Mouse (Mus musculus) CH12.LX (cell line): ENCODE data around the gene Rab23. TPM values are rescaled to one million over a fixed set of nuclear protein-coding genes. Genes with fewer than 3 reads are reported as not detected.

Experiments used
- DNase-seq: peaks from one replicate; pipeline ENCODE4 v3.0.0-alpha.2; 2013; ENCODE audit errors: extremely low read depth
- H3K27ac ChIP-seq: 2 replicates; pipeline ENCODE4 v1.5.1; 2012; ENCODE audit warnings: low read depth, mild to moderate bottlenecking, control low read depth, moderate library complexity; ENCODE audit not compliant: insufficient read depth
- H3K27me3 ChIP-seq: replicated peaks from 2 replicates; pipeline ENCODE3; 2012; ENCODE audit warnings: inconsistent platforms
- H3K36me3 ChIP-seq, 2 experiments: replicated peaks in 1 of 2; 2 replicates each; pipeline versions ENCODE3 to v1.6.1; 2012; ENCODE audit warnings: inconsistent platforms in 1 of 2, low read length in 1 of 2, mild to moderate bottlenecking in 1 of 2, mixed read lengths in 1 of 2, moderate library complexity in 1 of 2; ENCODE audit not compliant: control insufficient read depth in 1 of 2, insufficient read depth in 1 of 2
- H3K4me1 ChIP-seq, 2 experiments: 2 replicates each; pipeline ENCODE4 v1.6.1; 2012; ENCODE audit warnings: inconsistent platforms in 1 of 2, moderate library complexity in 1 of 2; ENCODE audit not compliant: insufficient read depth in 2 of 2, control insufficient read depth in 1 of 2
- H3K4me2 ChIP-seq: 2 replicates; pipeline ENCODE4 v1.6.1; 2012; ENCODE audit warnings: low read depth, mild to moderate bottlenecking, control low read depth; ENCODE audit not compliant: poor library complexity, insufficient read depth, severe bottlenecking
- H3K4me3 ChIP-seq, 3 experiments: fragments of 150-350 bp in 1 of 3; sonication (generic) in 1 of 3; replicated peaks in 1 of 3; 2 replicates each; pipeline versions ENCODE3 to v1.5.1; 2011 to 2012; ENCODE audit warnings: low read depth in 2 of 3, low read length in 2 of 3, mild to moderate bottlenecking in 2 of 3, moderate library complexity in 2 of 3, control low read depth in 1 of 3, improper control_type of control experiment in 1 of 3, inconsistent platforms in 1 of 3, mixed read lengths in 1 of 3; ENCODE audit not compliant: poor library complexity in 1 of 3
- H3K79me2 ChIP-seq: replicated peaks from 2 replicates; pipeline ENCODE4 v1.6.1; 2012; ENCODE audit warnings: mild to moderate bottlenecking, moderate library complexity; ENCODE audit not compliant: control insufficient read depth, poor library complexity, insufficient read depth, severe bottlenecking; ENCODE audit errors: extremely low read depth
- H3K9ac ChIP-seq: 2 replicates; pipeline ENCODE4 v1.6.1; 2012; ENCODE audit warnings: low read depth, mild to moderate bottlenecking, control low read depth, moderate library complexity; ENCODE audit not compliant: insufficient read depth
- H3K9me3 ChIP-seq: replicated peaks from 2 replicates; pipeline ENCODE3; 2012; ENCODE audit warnings: low read length, inconsistent platforms, mixed read lengths
- BHLHE40 ChIP-seq: IDR thresholded peaks from 2 replicates; pipeline ENCODE4 v1.6.1; 2011; ENCODE audit warnings: mild to moderate bottlenecking, low read depth, low read length, improper control_type of control experiment
- CHD1 ChIP-seq: IDR thresholded peaks from 2 replicates; pipeline ENCODE4 v1.6.1; 2012; ENCODE audit warnings: low read depth, low read length, improper control_type of control experiment, inconsistent platforms
- CTCF ChIP-seq, 2 experiments: IDR thresholded peaks in 1 of 2; conservative IDR thresholded peaks in 1 of 2; 2 replicates each; pipeline ENCODE4 v1.5.1; 2011 to 2012; ENCODE audit warnings: low read depth in 2 of 2, low read length in 2 of 2, improper control_type of control experiment in 1 of 2, inconsistent platforms in 1 of 2, mild to moderate bottlenecking in 1 of 2, moderate library complexity in 1 of 2
- ELF1 ChIP-seq: IDR thresholded peaks from 2 replicates; pipeline ENCODE4 v1.6.1; 2014; ENCODE audit warnings: low read depth, mild to moderate bottlenecking, inconsistent platforms, low read length, improper control_type of control experiment
- EP300 ChIP-seq: IDR thresholded peaks from 2 replicates; pipeline ENCODE4 v1.6.1; 2011; ENCODE audit warnings: low read length, improper control_type of control experiment
- ETS1 ChIP-seq: conservative IDR thresholded peaks from 2 replicates; pipeline ENCODE4 v1.6.1; 2012; ENCODE audit warnings: low read depth, mild to moderate bottlenecking, inconsistent platforms, low read length, improper control_type of control experiment, moderate library complexity
- GABPA ChIP-seq: IDR thresholded peaks from 2 replicates; pipeline ENCODE4 v1.6.1; 2012; ENCODE audit warnings: low read depth, low read length, improper control_type of control experiment, inconsistent platforms; ENCODE audit not compliant: insufficient replicate concordance
- HCFC1 ChIP-seq: IDR thresholded peaks from 2 replicates; pipeline ENCODE4 v1.6.1; 2012; ENCODE audit warnings: low read depth, mild to moderate bottlenecking, inconsistent platforms, low read length, improper control_type of control experiment
- IRF4 ChIP-seq: IDR thresholded peaks from 2 replicates; pipeline ENCODE4 v1.6.1; 2014; ENCODE audit warnings: low read depth, mild to moderate bottlenecking, inconsistent platforms, low read length, improper control_type of control experiment
- JUN ChIP-seq: IDR thresholded peaks from 2 replicates; pipeline ENCODE4 v1.6.1; 2011; ENCODE audit warnings: low read depth, mild to moderate bottlenecking, low read length, improper control_type of control experiment, moderate library complexity; ENCODE audit not compliant: insufficient read depth
- JUND ChIP-seq: conservative IDR thresholded peaks from 2 replicates; pipeline ENCODE4 v1.6.1; 2011; ENCODE audit warnings: low read depth, low read length, improper control_type of control experiment
- MAFK ChIP-seq: IDR thresholded peaks from 2 replicates; pipeline ENCODE4 v1.6.1; 2011; ENCODE audit warnings: low read length, improper control_type of control experiment; ENCODE audit not compliant: insufficient replicate concordance
- MAX ChIP-seq: IDR thresholded peaks from 2 replicates; pipeline ENCODE4 v1.6.1; 2011; ENCODE audit warnings: low read length, improper control_type of control experiment
- MXI1 ChIP-seq: IDR thresholded peaks from 2 replicates; pipeline ENCODE4 v1.6.1; 2011; ENCODE audit warnings: mild to moderate bottlenecking, low read depth, low read length, improper control_type of control experiment
- MYC ChIP-seq: IDR thresholded peaks from 2 replicates; pipeline ENCODE4 v1.6.1; 2011; ENCODE audit warnings: low read depth, mild to moderate bottlenecking, improper control_type of control experiment, low read length
- NRF1 ChIP-seq: IDR thresholded peaks from 2 replicates; pipeline ENCODE4 v1.6.1; 2014; ENCODE audit warnings: low read depth, mild to moderate bottlenecking, inconsistent platforms, low read length, improper control_type of control experiment, moderate library complexity
- PAX5 ChIP-seq: IDR thresholded peaks from 2 replicates; pipeline ENCODE4 v1.6.1; 2012; ENCODE audit warnings: low read length, inconsistent platforms, mixed read lengths
- POLR2A ChIP-seq: IDR thresholded peaks from 2 replicates; pipeline ENCODE4 v1.6.1; 2011; ENCODE audit warnings: low read depth, mild to moderate bottlenecking, improper control_type of control experiment, low read length
- POLR2AphosphoS2 ChIP-seq: IDR thresholded peaks from 2 replicates; pipeline ENCODE4 v1.6.1; 2011; ENCODE audit warnings: low read depth, low read length, improper control_type of control experiment
- RAD21 ChIP-seq: IDR thresholded peaks from 2 replicates; pipeline ENCODE4 v1.6.1; 2011; ENCODE audit warnings: low read depth, mild to moderate bottlenecking, low read length, improper control_type of control experiment, moderate library complexity
- RCOR1 ChIP-seq: conservative IDR thresholded peaks from 2 replicates; pipeline ENCODE4 v1.6.1; 2012; ENCODE audit warnings: low read depth, mild to moderate bottlenecking, inconsistent platforms, low read length, improper control_type of control experiment
- SMC3 ChIP-seq: IDR thresholded peaks from 2 replicates; pipeline ENCODE4 v1.6.1; 2011; ENCODE audit warnings: low read depth, low read length, improper control_type of control experiment
- TBP ChIP-seq: conservative IDR thresholded peaks from 2 replicates; pipeline ENCODE4 v1.6.1; 2011; ENCODE audit warnings: low read depth, low read length, improper control_type of control experiment
- TCF12 ChIP-seq: IDR thresholded peaks from 2 replicates; pipeline ENCODE4 v1.6.1; 2014; ENCODE audit warnings: low read depth, mild to moderate bottlenecking, inconsistent platforms, low read length, improper control_type of control experiment
- UBTF ChIP-seq: IDR thresholded peaks from 2 replicates; pipeline ENCODE4 v1.6.1; 2012; ENCODE audit warnings: low read depth, mild to moderate bottlenecking, inconsistent platforms, low read length, improper control_type of control experiment, moderate library complexity
- USF2 ChIP-seq: conservative IDR thresholded peaks from 2 replicates; pipeline ENCODE4 v1.6.1; 2011; ENCODE audit warnings: low read depth, low read length, improper control_type of control experiment
- ZC3H11A ChIP-seq: IDR thresholded peaks from 2 replicates; pipeline ENCODE4 v1.6.1; 2012; ENCODE audit warnings: low read depth, mild to moderate bottlenecking, inconsistent platforms, low read length, improper control_type of control experiment
- ZMIZ1 ChIP-seq: IDR thresholded peaks from 2 replicates; pipeline ENCODE4 v1.6.1; 2012; ENCODE audit warnings: low read depth, mild to moderate bottlenecking, inconsistent platforms, low read length, improper control_type of control experiment
- dilution Hi-C: fragments of 300-500 bp; cut with MboI; formaldehyde crosslinking; loops from 2 replicates; pipeline ENCODE4 v1.14.3; 2020; ENCODE audit warnings: low sequenced_read_pairs; ENCODE audit not compliant: extremely low pct_unique_long_range_greater_than_20kb, extremely low pct_ligation_motif_present
- in situ Hi-C: fragments of 300-500 bp; cut with MboI; formaldehyde crosslinking; loops from 3 replicates; pipeline ENCODE4 v1.14.3; 2019; ENCODE audit warnings: low sequenced_read_pairs, low pct_ligation_motif_present, low pct_unique_long_range_greater_than_20kb, mixed read lengths
- polyA plus RNA-seq: library from polyadenylated mRNA; unstranded; fragments of >175 nt; gene quantifications from 2 replicates; pipeline ENCODE4 v1.2.1, GENCODE M21; 2012; ENCODE audit warnings: low read depth; ENCODE audit not compliant: insufficient read length
- total RNA-seq, 2 experiments: library from RNA; depleted of rRNA; stranded (reverse); fragments of 300-350 nt in 1 of 2; fragments of >200 nt in 1 of 2; gene quantifications; 2 replicates each; pipeline ENCODE4 v1.2.3; 2012 to 2014

The Rab23 gene
- total and polyA plus RNA-seq, 3 experiments, result 5.8 to 17.6 (median 6.7) TPM

DNA sequence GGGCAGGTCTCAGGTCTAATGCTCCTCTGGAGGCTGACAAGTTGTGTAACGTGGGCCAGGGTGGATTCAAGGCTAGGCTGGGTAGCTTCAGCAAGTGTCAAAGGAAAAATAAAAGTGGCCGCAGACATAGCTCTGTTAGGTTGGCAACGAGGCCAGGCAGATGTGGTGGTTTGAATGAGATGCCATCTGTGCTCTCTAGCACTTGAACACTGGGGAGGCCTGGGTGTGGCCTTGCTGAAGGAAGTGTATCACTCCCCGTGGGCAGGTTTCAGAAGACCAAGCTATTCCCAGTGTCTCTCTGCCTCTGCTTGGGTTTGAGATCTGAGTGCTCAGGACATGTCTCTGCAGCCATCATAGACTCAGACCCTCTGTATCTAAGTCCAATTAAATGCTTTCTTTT lies 38.8 kb downstream of the Rab23 start:
- Histone ChIP-seq H3K9me3 (no peaks in the 10 kb centered on the region), H3K9ac (no peak overlapping the region), H3K79me2 (peaks cover 34% of the 10 kb centered on the region), H3K4me2 (no peak overlapping the region), H3K4me1 (peaks cover 6 to 29% of the 10 kb centered on the region in 2 experiments), H3K27me3 (no peaks in the 10 kb centered on the region), H3K4me3 (no peak overlapping the region), H3K27ac (no peak overlapping the region), H3K36me3 (peaks cover 2 to 46% of the 10 kb centered on the region in 2 experiments)
- DNase-seq, result no peak
- dilution Hi-C loops (no loop called here), in situ Hi-C loops (no loop called here)
- no peak for TF ChIP-seq RAD21
- no peak for TF ChIP-seq ELF1
- no peak for TF ChIP-seq UBTF
- no peak for TF ChIP-seq PAX5
- TF ChIP-seq GABPA, result no peak
- TF ChIP-seq TCF12, result no peak
- TF ChIP-seq IRF4, result no peak
- TF ChIP-seq ZMIZ1, result no peak
- no peak for TF ChIP-seq SMC3
- no peak for TF ChIP-seq MYC
- TF ChIP-seq ETS1, result no peak
- no peak for TF ChIP-seq MAFK
- no peak for TF ChIP-seq BHLHE40
- TF ChIP-seq USF2, result no peak
- no peak for TF ChIP-seq JUN
- no peak for TF ChIP-seq MXI1

DNA sequence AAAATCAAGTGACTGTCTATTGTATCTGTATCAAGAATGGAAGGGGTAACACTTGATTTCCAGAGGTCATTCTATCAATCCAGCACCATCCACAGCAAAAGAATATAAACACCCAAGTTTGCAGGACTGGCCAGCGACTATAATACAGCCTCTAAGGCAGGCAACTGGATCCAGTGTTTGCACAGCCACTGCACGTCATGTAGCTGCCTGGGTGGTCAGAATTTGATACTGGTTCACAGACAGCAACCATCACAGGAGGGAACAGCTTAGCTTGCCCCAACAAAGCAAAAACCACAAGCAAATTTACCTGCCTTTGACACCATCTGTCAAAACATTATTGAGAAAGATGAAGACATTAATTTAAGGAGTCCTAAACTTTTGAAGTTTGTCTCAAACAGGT lies 44.1 kb downstream of the Rab23 start:
- Histone ChIP-seq H3K4me1 (peaks cover 5 to 30% of the 10 kb centered on the region in 2 experiments; a peak in 3 of 4 replicates), H3K36me3 (peaks cover 9 to 56% of the 10 kb centered on the region in 2 experiments), H3K4me2 (no peak overlapping the region), H3K27ac (no peak overlapping the region), H3K4me3 (no peak overlapping the region), H3K27me3 (no peaks in the 10 kb centered on the region), H3K9ac (no peak overlapping the region), H3K79me2 (no peaks in the 10 kb centered on the region), H3K9me3 (no peaks in the 10 kb centered on the region)
- dilution Hi-C loops (no loop called here), in situ Hi-C loops (no loop called here)
- no peak for TF ChIP-seq POLR2AphosphoS2
- no peak for TF ChIP-seq IRF4
- no peak for TF ChIP-seq ZC3H11A
- TF ChIP-seq TBP, result no peak
- TF ChIP-seq NRF1, result no peak
- TF ChIP-seq TCF12, result no peak
- TF ChIP-seq PAX5, result no peak
- no peak for TF ChIP-seq RCOR1
- no peak for TF ChIP-seq CHD1
- TF ChIP-seq HCFC1, result no peak
- no peak for TF ChIP-seq CTCF (conservative IDR thresholded peaks at IDR 0.05 in 1 of 2, IDR thresholded peaks at IDR 0.05 in 1 of 2; ENCODE audit: low read depth in 2 of 2, low read length in 2 of 2)
- no peak for TF ChIP-seq JUND
- TF ChIP-seq POLR2A, result no peak
- no peak for TF ChIP-seq EP300
- TF ChIP-seq ETS1, result no peak
- TF ChIP-seq MAX, result no peak
- TF ChIP-seq BHLHE40, result no peak
- DNase-seq, result no peak
